ENCODE assay signal across 8 mouse cellular contexts in the genomic region with DNA sequence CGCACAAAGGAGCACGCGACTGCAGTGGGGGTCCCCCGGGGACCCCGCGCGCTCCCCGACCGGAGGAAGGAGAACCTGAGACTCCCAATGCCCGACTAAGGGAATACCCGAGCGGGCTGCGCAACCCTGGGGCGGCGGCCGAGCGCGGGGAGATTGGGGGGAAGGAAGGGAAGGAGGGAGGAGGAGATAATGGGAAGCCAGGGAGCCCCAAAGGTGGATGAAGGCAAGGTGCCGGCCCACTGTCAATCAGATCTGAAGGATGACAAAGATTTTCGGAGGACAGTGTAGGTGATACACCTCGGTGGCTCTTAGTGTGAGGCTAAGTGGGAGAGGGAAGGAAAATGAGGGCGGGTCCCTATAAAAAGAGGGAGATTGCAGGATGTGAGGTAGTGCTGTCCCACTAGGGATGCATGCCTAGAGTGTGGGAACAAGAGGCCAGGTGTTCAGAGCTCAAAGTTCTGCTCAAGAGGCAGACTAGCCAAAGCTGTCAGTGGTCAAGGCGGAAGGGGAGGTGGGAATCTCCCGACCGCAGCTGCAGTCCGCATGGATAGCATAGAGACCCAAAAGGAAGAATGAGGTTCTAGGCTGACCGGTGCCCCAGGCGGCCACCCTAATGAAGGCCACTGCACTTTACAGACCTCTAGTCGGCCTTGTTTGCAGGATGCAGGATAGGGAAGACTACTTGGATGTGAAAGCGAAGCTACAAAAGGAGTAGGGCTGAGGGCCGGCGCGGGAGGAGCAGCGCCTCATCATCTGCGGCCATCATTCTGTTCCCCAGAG. TPM values are rescaled to one million over a fixed set of nuclear protein-coding genes. Genes with fewer than 3 reads are reported as not detected.
DNase-seq lines count a peak whose midpoint lies in the region; ATAC-seq and TF ChIP-seq lines count a peak whose summit lies in the region.

Nsg1 (minus strand) TSS at position 274 of the 780 bp plus-strand sequence.

- ATAC-seq in heart, postnatal 0 days (ENCODE audit: insufficient read depth, low read depth): no peak
- peak; percentile 34; the same call in 1 of the 2 replicates for ATAC-seq in limb, embryonic 12.5 days (ENCODE audit: insufficient number of reproducible peaks, insufficient read depth, low FRiP score, low TSS enrichment, low read depth)
- no peak; the same call in 1 of the 2 replicates for ATAC-seq in stomach, postnatal 0 days (ENCODE audit: low FRiP score, low TSS enrichment)
- ATAC-seq in activated CD4-positive, CD25-positive, alpha-beta regulatory T cell, adult 4 months: no peak

- DNase-seq in gastrocnemius, adult 2 months: no peak
- DNase-seq in gastrocnemius, adult 18-20 months (ENCODE audit: low spot score): no peak
- peak; percentile 40 for DNase-seq in retina, embryonic 14.5 days (ENCODE audit: low spot score)
- DNase-seq in retina, postnatal 1 day: no peak
- no peak for DNase-seq in heart, postnatal 0 days (ENCODE audit: low spot score)
- no peak for DNase-seq in stomach, postnatal 0 days (ENCODE audit: low spot score)

- no peak for TF ChIP-seq EP300 in heart, postnatal 0 days (IDR thresholded peaks at IDR 0.05; ENCODE audit: low read depth)
- TF ChIP-seq EP300 in stomach, postnatal 0 days (optimal IDR thresholded peaks at IDR 0.05): no peak

- H3K4me1 ChIP-seq in heart, postnatal 0 days (ENCODE audit: control insufficient read depth, insufficient read depth): no peaks in the 10 kb centered on the region
- H3K4me1 ChIP-seq in limb, embryonic 12.5 days (replicated peaks): peaks cover 19% of the 10 kb centered on the region
- no peaks in the 10 kb centered on the region for H3K4me1 ChIP-seq in stomach, postnatal 0 days (replicated peaks; ENCODE audit: control insufficient read depth, insufficient read depth)

- peak within 1 kb of the TSS; percentile 95 for H3K4me2 ChIP-seq in heart, postnatal 0 days (ENCODE audit: low read depth, low read length)
- H3K4me2 ChIP-seq in limb, embryonic 12.5 days: peak within 1 kb of the TSS; percentile 73
- peak within 1 kb of the TSS; percentile 86 for H3K4me2 ChIP-seq in stomach, postnatal 0 days (replicated peaks; ENCODE audit: low read depth)

- 10% methylated on average over 35 of the region's 35 CpGs for WGBS in heart, postnatal 0 days
- WGBS in limb, embryonic 12.5 days: 8% methylated on average over 35 of the region's 35 CpGs
- 13% methylated on average over 35 of the region's 35 CpGs for WGBS in stomach, postnatal 0 days

- peak within 1 kb of the TSS; percentile 46 for H3K9ac ChIP-seq in heart, postnatal 0 days (replicated peaks; ENCODE audit: low read depth, low read length)
- H3K9ac ChIP-seq in limb, embryonic 12.5 days (replicated peaks): peak within 1 kb of the TSS; percentile 85
- H3K9ac ChIP-seq in stomach, postnatal 0 days (ENCODE audit: low read length): peak within 1 kb of the TSS; percentile 64

- intact Hi-C loops in gastrocnemius, adult 2 months (cut with DNase I): no loop called here

- no peak for TF ChIP-seq CTCF in gastrocnemius, adult 2 months (IDR thresholded peaks at IDR 0.05)
- no peak for TF ChIP-seq CTCF in heart, postnatal 0 days (IDR thresholded peaks at IDR 0.05; ENCODE audit: low read depth)
- TF ChIP-seq CTCF in stomach, postnatal 0 days (IDR thresholded peaks at IDR 0.05; ENCODE audit: low read depth): no peak

- no peaks in the 10 kb centered on the region for H3K36me3 ChIP-seq in heart, postnatal 0 days (replicated peaks; ENCODE audit: control insufficient read depth, insufficient read depth, low read length)
- H3K36me3 ChIP-seq in limb, embryonic 12.5 days: peaks cover 28% of the 10 kb centered on the region
- H3K36me3 ChIP-seq in stomach, postnatal 0 days (ENCODE audit: control insufficient read depth, insufficient read depth, low read length): no peaks in the 10 kb centered on the region

- peak within 1 kb of the TSS; percentile 57 for H3K27ac ChIP-seq in gastrocnemius, adult 2 months
- H3K27ac ChIP-seq in heart, postnatal 0 days (ENCODE audit: low read depth): no peak within 1 kb of the TSS
- H3K27ac ChIP-seq in limb, embryonic 12.5 days: peak within 1 kb of the TSS; percentile 77
- H3K27ac ChIP-seq in stomach, postnatal 0 days (replicated peaks): no peak within 1 kb of the TSS; the same call in 1 of the 2 replicates

- H3K27me3 ChIP-seq in heart, postnatal 0 days (ENCODE audit: control insufficient read depth, insufficient read depth, low read length): peaks cover 59% of the 10 kb centered on the region
- H3K27me3 ChIP-seq in limb, embryonic 12.5 days: peaks cover 33% of the 10 kb centered on the region
- H3K27me3 ChIP-seq in stomach, postnatal 0 days (ENCODE audit: control insufficient read depth, insufficient read depth, low read length): no peaks in the 10 kb centered on the region

- H3K9me3 ChIP-seq in heart, postnatal 0 days (replicated peaks; ENCODE audit: control insufficient read depth, low read length): no peaks in the 10 kb centered on the region
- 0 out of 2 replicates have a peak, but pooled peaks cover 4% of the 10 kb centered on the region for H3K9me3 ChIP-seq in limb, embryonic 12.5 days
- no peaks in the 10 kb centered on the region for H3K9me3 ChIP-seq in stomach, postnatal 0 days (ENCODE audit: control insufficient read depth, low read length)

- H3K4me3 ChIP-seq in gastrocnemius, adult 2 months: peak within 1 kb of the TSS; percentile 84
- H3K4me3 ChIP-seq in heart, postnatal 0 days (ENCODE audit: low read depth, low read length): peak within 1 kb of the TSS; percentile 61
- H3K4me3 ChIP-seq in limb, embryonic 12.5 days (replicated peaks): peak within 1 kb of the TSS; percentile 89
- H3K4me3 ChIP-seq in stomach, postnatal 0 days (ENCODE audit: low read depth, low read length): peak within 1 kb of the TSS; percentile 65

RNA-seq across cellular contexts. Expression of gene Nsg1, which starts in this region (rescaled TPM):
- 1 to 10 TPM; 2.4 to 2.5 TPM for total RNA-seq in gastrocnemius, adult 2 months (2021)
- 1 to 10 TPM; 1.2 to 2.1 TPM for total RNA-seq in gastrocnemius, adult 18-20 months (2021)
- total RNA-seq in heart, postnatal 0 days (2014; rRNA removed; ENCODE audit: low replicate concordance): 9.0 and 29.2 TPM in 2 replicates
- polyA plus RNA-seq in heart, postnatal 0 days (2015; fragmentation: Nextera tagmentation; extraction: Ambion mirVana): 12.5 and 14.7 TPM in 2 replicates
- polyA plus RNA-seq in limb, embryonic 12.5 days (2016; fragmentation: Nextera tagmentation; extraction: Ambion mirVana): 134 and 142 TPM in 2 replicates
- polyA plus RNA-seq in stomach, postnatal 0 days (2015; fragmentation: Nextera tagmentation; extraction: Ambion mirVana): 23.4 and 23.8 TPM in 2 replicates
- polyA plus RNA-seq in activated CD4-positive, CD25-positive, alpha-beta regulatory T cell, adult 4 months (2017; shearing (Covaris generic)): under 1 TPM; 0.40 to 0.67 TPM

Comparison
In these comparisons a context has a peak if more than half of its experiments do, and no peak if none do; other contexts are left out.
1. H3K27ac ChIP-seq: peak in gastrocnemius, adult 2 months (single experiment) and limb, embryonic 12.5 days (single experiment); none in heart, postnatal 0 days (single experiment) and stomach, postnatal 0 days (single experiment).
2. Peak in every context shown above with its lines, with median percentiles within 50 percentile points of each other: H3K4me3 ChIP-seq, H3K4me2 ChIP-seq and H3K9ac ChIP-seq.